Mouse (Mus musculus) NIH3T3 (cell line): ENCODE data around the gene Smarca4.
A peak's percentile ranks its signal among the peaks of the same experiment; 100 is the strongest.

Source experiments
- DNase-seq: peaks from one replicate; pipeline ENCODE4 v3.0.0-alpha.2; 2012; ENCODE audit warnings: low read depth

The Smarca4 gene

GRCm38 (mm10) chr9:21724147-21724536, 108.2 kb downstream of the Smarca4 start:
- DNase-seq: peak; percentile 94

GRCm38 (mm10) chr9:21725224-21726121, 109.5 kb downstream of the Smarca4 start:
- no peak for DNase-seq

GRCm38 (mm10) chr9:21726218-21726975, 110.4 kb downstream of the Smarca4 start:
- DNase-seq: no peak

GRCm38 (mm10) chr9:21728261-21728832, 112.4 kb downstream of the Smarca4 start:
- no peak for DNase-seq

- peak; percentile 78 for DNase-seq
Measured at GRCm38 (mm10) chr9:21729264-21729663, 113.3 kb downstream of the Smarca4 start.

GRCm38 (mm10) chr9:21732288-21732687, 116.3 kb downstream of the Smarca4 start:
- no peak for DNase-seq

GRCm38 (mm10) chr9:21733446-21733845, 117.5 kb downstream of the Smarca4 start:
- DNase-seq: no peak

GRCm38 (mm10) chr9:21733989-21734388, 118.0 kb downstream of the Smarca4 start:
- no peak for DNase-seq

- no peak for DNase-seq
Measured at GRCm38 (mm10) chr9:21735126-21735525, 119.2 kb downstream of the Smarca4 start.

- no peak for DNase-seq
Measured at GRCm38 (mm10) chr9:21736580-21736979, 120.6 kb downstream of the Smarca4 start.

- DNase-seq: no peak
Measured at GRCm38 (mm10) chr9:21737188-21737587, 121.2 kb downstream of the Smarca4 start.

- no peak for DNase-seq
Measured at GRCm38 (mm10) chr9:21738776-21739175, 122.8 kb downstream of the Smarca4 start.

GRCm38 (mm10) chr9:21740427-21740826, 124.5 kb downstream of the Smarca4 start:
- no peak for DNase-seq

- DNase-seq: no peak
Measured at GRCm38 (mm10) chr9:21741514-21741913, 125.5 kb downstream of the Smarca4 start.

- DNase-seq: no peak
Measured at GRCm38 (mm10) chr9:21747238-21747774, 131.3 kb downstream of the Smarca4 start.

- DNase-seq: peak; percentile 48
Measured at GRCm38 (mm10) chr9:21748033-21748432, 132.1 kb downstream of the Smarca4 start.

GRCm38 (mm10) chr9:21748491-21748890, 132.5 kb downstream of the Smarca4 start:
- DNase-seq: no peak

GRCm38 (mm10) chr9:21749382-21750118, 133.6 kb downstream of the Smarca4 start:
- no peak for DNase-seq

- DNase-seq: peak; percentile 29
Measured at GRCm38 (mm10) chr9:21750370-21750769, 134.4 kb downstream of the Smarca4 start.

GRCm38 (mm10) chr9:21751347-21751746, 135.4 kb downstream of the Smarca4 start:
- DNase-seq: peak; percentile 90

GRCm38 (mm10) chr9:21752252-21752792, 136.4 kb downstream of the Smarca4 start:
- peak; percentile 63 for DNase-seq
